Mouse (Mus musculus): ENCODE results near the gene Gm48552. TPM values are rescaled to one million over a fixed set of nuclear protein-coding genes. Genes with fewer than 3 reads are reported as not detected.

Gene Gm48552
- polyA plus RNA-seq, 1 experiment from 2014 or later = 1.2 TPM

Small RNAs within 50 kb of the gene (microRNA-seq; reads per million reads assigned to microRNA genes)
- gene Mir1191b (ENCODE audit: borderline number of aligned reads) = 1.4 reads per million, percentile 19 among the genes with 10 or more reads in this experiment
- gene Mir6913 (ENCODE audit: borderline number of aligned reads) = 0.27 reads per million

Other genes with a start within 250 kb of the Gm48552 start
- gene Pias4, start 221.1 kb upstream of the Gm48552 start, polyA plus RNA-seq (2014; fragmentation: Nextera tagmentation; extraction: Ambion mirVana) = 39.4 and 39.7 TPM in 2 replicates
- 313 and 338 TPM in 2 replicates for gene Eef2, start 212.4 kb upstream of the Gm48552 start, polyA plus RNA-seq (2014; fragmentation: Nextera tagmentation; extraction: Ambion mirVana)
- gene Dapk3, start 206.0 kb upstream of the Gm48552 start, polyA plus RNA-seq (2014; fragmentation: Nextera tagmentation; extraction: Ambion mirVana) = 44.1 and 47.4 TPM in 2 replicates
- gene 4930442H23Rik, start 205.2 kb upstream of the Gm48552 start, polyA plus RNA-seq (2014; fragmentation: Nextera tagmentation; extraction: Ambion mirVana) = 0.21 TPM in 1 of 2 replicates, not detected in the other
- gene Nmrk2, start 187.0 kb upstream of the Gm48552 start, polyA plus RNA-seq (2014; fragmentation: Nextera tagmentation; extraction: Ambion mirVana) = 2.2 and 3.6 TPM in 2 replicates
- gene Atcay, start 158.2 kb upstream of the Gm48552 start, polyA plus RNA-seq (2014; fragmentation: Nextera tagmentation; extraction: Ambion mirVana) = 0.60 and 0.83 TPM in 2 replicates
- gene Zfr2, start 155.8 kb upstream of the Gm48552 start, polyA plus RNA-seq (2014; fragmentation: Nextera tagmentation; extraction: Ambion mirVana) = 2.3 and 3.7 TPM in 2 replicates
- gene Matk, start 136.1 kb upstream of the Gm48552 start, polyA plus RNA-seq (2014; fragmentation: Nextera tagmentation; extraction: Ambion mirVana) = 1.0 and 1.7 TPM in 2 replicates
- gene Mrpl54, start 122.1 kb upstream of the Gm48552 start, polyA plus RNA-seq (2014; fragmentation: Nextera tagmentation; extraction: Ambion mirVana) = 247 and 257 TPM in 2 replicates
- gene Apba3, start 122.0 kb upstream of the Gm48552 start, polyA plus RNA-seq (2014; fragmentation: Nextera tagmentation; extraction: Ambion mirVana) = 41.2 and 44.1 TPM in 2 replicates
- 0.90 and 1.4 TPM in 2 replicates for gene Tjp3, start 97.4 kb upstream of the Gm48552 start, polyA plus RNA-seq (2014; fragmentation: Nextera tagmentation; extraction: Ambion mirVana)
- 30.2 and 32.1 TPM in 2 replicates for gene Pip5k1c, start 96.0 kb upstream of the Gm48552 start, polyA plus RNA-seq (2014; fragmentation: Nextera tagmentation; extraction: Ambion mirVana)
- 20.2 and 25.0 TPM in 2 replicates for gene Cactin, start 67.9 kb upstream of the Gm48552 start, polyA plus RNA-seq (2014; fragmentation: Nextera tagmentation; extraction: Ambion mirVana)
- gene Tbxa2r, start 60.3 kb upstream of the Gm48552 start, polyA plus RNA-seq (2014; fragmentation: Nextera tagmentation; extraction: Ambion mirVana) = 10.9 and 11.2 TPM in 2 replicates
- not detected in 2 replicates for gene Gipc3, start 45.7 kb upstream of the Gm48552 start, polyA plus RNA-seq (2014; fragmentation: Nextera tagmentation; extraction: Ambion mirVana)
- 102 and 107 TPM in 2 replicates for gene Hmg20b, start 38.5 kb upstream of the Gm48552 start, polyA plus RNA-seq (2014; fragmentation: Nextera tagmentation; extraction: Ambion mirVana)
- 4.6 and 4.7 TPM in 2 replicates for gene Mfsd12, start 31.5 kb upstream of the Gm48552 start, polyA plus RNA-seq (2014; fragmentation: Nextera tagmentation; extraction: Ambion mirVana)
- gene 4930404N11Rik, start 23.2 kb upstream of the Gm48552 start, polyA plus RNA-seq (2014; fragmentation: Nextera tagmentation; extraction: Ambion mirVana) = 0.23 and 0.67 TPM in 2 replicates
- 66.1 and 70.0 TPM in 2 replicates for gene Fzr1, start 10.5 kb upstream of the Gm48552 start, polyA plus RNA-seq (2014; fragmentation: Nextera tagmentation; extraction: Ambion mirVana)
- 47.5 and 61.4 TPM in 2 replicates for gene Dohh, start 4.6 kb upstream of the Gm48552 start, polyA plus RNA-seq (2014; fragmentation: Nextera tagmentation; extraction: Ambion mirVana)
- 1.4 and 2.9 TPM in 2 replicates for gene Gm48551, start 4.5 kb upstream of the Gm48552 start, polyA plus RNA-seq (2014; fragmentation: Nextera tagmentation; extraction: Ambion mirVana)
- gene Smim24, start 4.0 kb downstream of the Gm48552 start, polyA plus RNA-seq (2014; fragmentation: Nextera tagmentation; extraction: Ambion mirVana) = 4.2 and 5.8 TPM in 2 replicates
- 28.1 and 29.8 TPM in 2 replicates for gene Nfic, start 66.6 kb downstream of the Gm48552 start, polyA plus RNA-seq (2014; fragmentation: Nextera tagmentation; extraction: Ambion mirVana)
- gene Celf5, start 93.7 kb downstream of the Gm48552 start, polyA plus RNA-seq (2014; fragmentation: Nextera tagmentation; extraction: Ambion mirVana) = 0.19 and 0.31 TPM in 2 replicates
- 40.9 and 49.0 TPM in 2 replicates for gene Ncln, start 107.4 kb downstream of the Gm48552 start, polyA plus RNA-seq (2014; fragmentation: Nextera tagmentation; extraction: Ambion mirVana)
- gene S1pr4, start 111.1 kb downstream of the Gm48552 start, polyA plus RNA-seq (2014; fragmentation: Nextera tagmentation; extraction: Ambion mirVana) = 0.56 and 0.79 TPM in 2 replicates
- gene Gna15, start 135.2 kb downstream of the Gm48552 start, polyA plus RNA-seq (2014; fragmentation: Nextera tagmentation; extraction: Ambion mirVana) = 2.5 and 3.4 TPM in 2 replicates
- gene Gna11, start 156.2 kb downstream of the Gm48552 start, polyA plus RNA-seq (2014; fragmentation: Nextera tagmentation; extraction: Ambion mirVana) = 55.5 and 58.8 TPM in 2 replicates
- 330 and 481 TPM in 2 replicates for gene Aes, start 170.5 kb downstream of the Gm48552 start, polyA plus RNA-seq (2014; fragmentation: Nextera tagmentation; extraction: Ambion mirVana)
- 17.8 and 18.3 TPM in 2 replicates for gene Tle2, start 185.6 kb downstream of the Gm48552 start, polyA plus RNA-seq (2014; fragmentation: Nextera tagmentation; extraction: Ambion mirVana)
- gene Tle6, start 212.1 kb downstream of the Gm48552 start, polyA plus RNA-seq (2014; fragmentation: Nextera tagmentation; extraction: Ambion mirVana) = 25.6 and 27.3 TPM in 2 replicates
- 0.25 and 0.63 TPM in 2 replicates for gene BC025920, start 217.3 kb downstream of the Gm48552 start, polyA plus RNA-seq (2014; fragmentation: Nextera tagmentation; extraction: Ambion mirVana)
- gene Sirt6, start 238.8 kb downstream of the Gm48552 start, polyA plus RNA-seq (2014; fragmentation: Nextera tagmentation; extraction: Ambion mirVana) = 21.5 and 27.3 TPM in 2 replicates
- gene Ankrd24, start 239.5 kb downstream of the Gm48552 start, polyA plus RNA-seq (2014; fragmentation: Nextera tagmentation; extraction: Ambion mirVana) = 7.2 and 8.1 TPM in 2 replicates